Mouse (Mus musculus): ENCODE results near the gene Lhfpl2.

The Lhfpl2 gene

DNA sequence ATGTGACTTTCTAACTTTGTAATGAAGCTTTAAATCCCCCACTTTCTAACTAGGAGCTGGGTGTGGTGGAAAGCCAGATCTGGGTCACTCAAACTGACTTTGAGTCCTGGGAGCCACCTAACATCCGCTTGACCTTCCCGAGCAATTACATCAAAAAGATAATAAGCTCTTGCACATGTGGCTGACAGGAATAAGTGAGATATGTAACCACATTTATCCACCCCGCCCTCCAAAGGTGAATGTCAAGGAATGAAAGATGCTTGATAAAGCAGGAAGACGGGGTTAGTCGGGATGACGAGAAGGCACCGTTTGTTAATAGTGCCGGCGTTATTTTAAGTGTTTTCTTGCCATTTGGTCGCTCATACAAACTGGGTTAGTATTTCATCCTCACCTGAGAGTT lies 41.5 kb downstream of the Lhfpl2 start:
- DNase-seq = no peak

DNA sequence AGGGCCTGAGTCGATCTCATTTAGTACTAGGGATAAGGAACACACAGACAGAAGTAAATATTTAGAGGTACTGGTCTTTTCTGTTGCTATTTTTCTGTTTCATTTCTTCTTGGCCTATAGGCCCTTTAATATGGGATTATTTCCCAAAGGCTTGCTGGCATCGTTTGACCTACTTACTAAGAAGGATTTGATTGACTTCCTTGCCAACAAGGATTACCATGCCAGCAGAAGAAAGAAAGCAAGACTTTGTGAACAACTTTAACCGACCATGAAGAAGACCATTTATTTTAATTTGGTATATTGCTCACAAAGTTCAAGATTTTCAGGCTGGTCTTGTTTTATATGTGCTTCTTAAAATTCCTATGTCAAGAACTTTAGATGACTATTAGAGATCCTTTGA lies 42.8 kb downstream of the Lhfpl2 start:
- no peak for DNase-seq

DNA sequence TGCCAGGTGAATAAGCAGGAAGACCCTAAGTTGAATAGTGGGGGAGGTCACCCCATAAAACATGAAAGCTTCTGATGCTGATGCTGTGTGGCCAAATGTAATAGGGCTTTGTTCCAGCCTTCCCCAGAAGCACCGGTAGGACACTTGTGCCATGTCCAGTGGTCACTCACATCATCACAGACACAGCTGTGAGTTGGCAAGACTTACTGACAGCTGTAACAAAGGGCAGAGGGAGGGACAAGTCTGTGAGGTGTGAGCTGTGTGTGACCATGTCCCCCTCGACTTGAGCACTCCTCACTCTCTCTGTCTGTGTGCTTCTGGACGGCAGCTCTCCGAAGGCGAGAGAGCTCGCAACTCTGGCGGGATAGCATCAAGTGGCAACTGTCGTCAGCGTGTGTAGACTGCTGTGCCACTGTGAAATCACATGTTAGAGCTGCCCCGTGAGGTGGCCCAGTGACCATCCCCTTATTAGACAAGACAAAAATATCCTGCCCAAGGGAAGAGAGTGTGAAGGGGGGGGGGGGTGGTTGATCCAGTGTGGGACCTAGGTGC lies 43.5 kb downstream of the Lhfpl2 start:
- no peak for DNase-seq

DNA sequence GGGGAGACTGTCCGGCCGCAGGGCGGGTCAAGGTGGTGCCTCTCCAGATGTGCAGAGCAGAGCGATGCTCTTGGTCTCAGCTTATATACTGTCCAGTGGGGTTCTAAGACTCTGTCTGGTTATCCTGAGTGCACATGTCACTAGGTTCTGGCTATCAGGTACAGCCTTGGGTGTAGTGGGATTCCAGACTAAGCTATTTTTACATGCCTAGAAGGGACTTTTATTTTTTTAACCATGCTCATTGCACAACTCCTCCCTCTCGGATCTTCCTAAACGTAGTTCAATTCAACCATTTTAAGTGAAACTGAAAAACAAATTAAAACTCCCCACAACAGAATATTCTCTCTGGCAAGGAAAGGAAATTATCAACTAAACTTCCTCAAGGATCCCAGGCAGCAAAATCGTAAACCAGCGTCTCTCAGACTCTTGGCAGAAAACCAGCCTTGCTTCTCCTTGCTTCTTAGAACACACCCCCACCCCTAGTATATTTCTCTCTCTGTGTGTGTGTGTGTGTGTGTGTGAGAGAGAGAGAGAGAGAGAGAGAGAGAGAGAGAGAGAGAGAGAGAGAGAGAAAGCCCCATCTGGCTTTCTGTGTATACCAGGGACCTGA lies 47.4 kb downstream of the Lhfpl2 start:
- no peak for DNase-seq

DNA sequence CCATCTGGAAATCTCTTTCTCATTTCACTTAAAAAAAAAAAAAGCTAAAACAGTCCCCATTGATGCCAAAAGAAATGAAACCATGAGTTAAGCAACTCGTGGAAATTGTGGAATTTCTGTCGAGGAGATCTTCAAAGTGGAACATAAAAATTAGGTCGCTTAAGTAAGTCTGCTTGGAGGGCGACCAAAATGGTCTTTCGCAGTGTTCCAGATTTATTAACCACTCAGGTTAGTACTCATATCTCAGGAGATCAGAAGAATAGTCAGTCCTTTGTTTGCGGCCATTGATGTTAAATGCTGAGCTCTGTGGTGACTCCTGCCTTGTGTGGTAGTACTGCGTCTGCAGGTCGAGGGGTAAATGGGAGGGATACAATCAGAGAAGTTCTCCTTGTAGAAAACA lies 48.8 kb downstream of the Lhfpl2 start:
- no peak for DNase-seq

DNA sequence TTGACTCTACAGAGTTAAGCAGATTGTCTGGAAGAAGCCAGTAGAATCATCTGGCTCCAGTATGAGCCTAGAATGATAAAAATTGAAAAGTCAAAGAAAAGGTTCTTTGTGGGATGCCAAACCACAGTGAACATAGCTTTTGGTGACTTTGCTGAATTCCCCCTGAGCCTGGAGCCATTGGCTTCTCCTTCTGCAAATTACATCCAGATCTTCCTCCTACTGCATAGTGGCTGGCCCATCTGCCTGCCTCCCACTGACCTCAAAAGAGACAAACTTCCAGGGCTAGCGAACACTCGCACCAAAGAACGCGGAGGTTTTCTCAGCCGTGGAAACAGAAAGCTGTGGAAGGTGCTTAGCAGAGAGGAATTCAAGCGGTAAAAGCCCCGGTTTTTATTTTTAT lies 49.4 kb downstream of the Lhfpl2 start:
- DNase-seq = peak; percentile 27

DNA sequence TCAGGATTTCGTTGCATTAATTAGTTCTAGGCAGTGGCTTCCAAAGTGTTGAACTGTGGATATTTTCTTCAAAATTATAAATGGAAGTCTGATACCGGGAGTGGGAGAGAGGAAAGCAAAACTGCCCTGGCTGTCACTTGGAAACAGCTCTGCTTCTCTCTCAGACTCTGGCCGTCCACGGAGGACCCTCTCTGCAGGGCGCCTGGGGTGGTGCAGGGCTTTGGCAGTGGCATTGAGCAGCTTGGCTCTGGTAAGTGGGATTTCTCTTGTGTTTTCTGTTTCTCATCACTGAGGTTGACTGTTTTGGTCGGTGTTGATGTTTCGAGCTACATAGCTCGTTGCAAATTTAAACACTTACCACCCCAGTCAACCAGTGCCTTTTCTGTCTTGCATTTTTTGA lies 53.0 kb downstream of the Lhfpl2 start:
- no peak for DNase-seq

DNA sequence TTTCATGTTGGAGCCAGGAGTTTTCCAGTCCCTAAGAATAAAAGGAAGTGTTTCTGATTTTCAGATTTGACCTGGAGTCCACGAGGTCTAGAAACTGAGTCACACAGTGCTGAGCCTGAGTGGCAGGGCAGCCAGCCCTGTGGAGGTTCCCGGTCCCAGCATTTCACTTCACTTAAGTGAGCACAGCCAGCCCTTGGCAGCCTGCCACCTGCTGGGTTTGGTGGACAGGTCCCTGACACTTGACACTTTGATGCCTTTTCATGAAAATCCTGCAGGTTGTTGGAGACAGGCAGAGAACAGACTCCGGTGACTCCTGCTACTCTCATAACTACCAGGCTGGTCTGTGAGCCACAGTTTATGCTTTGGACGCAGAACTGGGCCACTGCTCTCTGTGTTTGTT lies 57.9 kb downstream of the Lhfpl2 start:
- peak; percentile 28 for DNase-seq

DNA sequence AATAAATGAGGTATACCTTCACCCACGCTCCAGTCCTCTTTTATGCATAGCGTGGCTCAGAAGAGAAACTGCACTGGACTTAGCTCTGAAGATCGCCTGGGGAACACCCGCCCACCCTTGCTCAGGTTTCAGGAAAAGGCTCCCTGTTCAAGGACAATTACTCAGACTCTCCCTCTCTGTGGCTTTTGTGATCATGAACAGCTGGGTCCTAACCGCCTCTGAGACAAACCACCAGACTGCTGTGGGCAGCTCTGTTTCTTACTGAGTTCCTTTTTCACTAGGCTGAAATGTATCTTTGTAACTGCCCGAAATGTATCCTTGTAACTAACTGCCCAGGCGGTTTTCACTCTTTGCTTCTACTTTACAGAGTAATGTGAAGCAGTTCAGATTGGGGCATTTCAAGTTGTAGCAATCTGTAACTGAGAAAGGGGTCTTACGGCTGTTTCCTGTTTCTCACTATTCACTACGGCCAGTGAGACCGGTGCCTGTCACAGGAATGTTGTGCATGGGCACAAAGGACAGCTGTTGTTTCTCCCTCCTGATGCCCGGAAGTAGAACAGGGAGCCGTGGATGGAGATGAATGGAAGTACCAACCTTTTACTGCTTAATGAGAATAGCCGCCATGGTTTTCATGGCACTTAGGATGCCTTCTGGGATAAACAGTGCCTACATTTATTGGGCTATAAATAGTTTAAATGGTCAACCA lies 59.3 kb downstream of the Lhfpl2 start:
- DNase-seq = peak; percentile 61

DNA sequence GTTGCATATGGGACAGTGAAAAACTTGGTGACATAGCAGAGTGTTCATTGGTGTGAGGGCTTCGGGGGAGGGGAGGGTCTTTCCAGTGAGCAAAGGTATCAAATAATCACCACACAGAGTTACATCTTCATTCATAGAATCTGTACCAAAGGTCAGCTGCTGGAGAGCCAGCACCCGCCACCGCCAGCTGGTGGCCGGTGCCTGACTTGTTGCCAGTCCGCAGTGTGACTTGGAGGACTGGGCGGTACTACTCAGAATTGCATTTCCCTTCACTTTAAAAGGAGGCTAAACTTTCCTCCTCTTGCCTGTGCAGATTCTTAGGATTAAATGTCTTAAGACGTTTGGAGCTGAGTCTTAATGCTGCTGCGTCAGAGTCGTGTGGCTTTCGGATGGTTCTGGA lies 59.9 kb downstream of the Lhfpl2 start:
- DNase-seq = no peak

DNA sequence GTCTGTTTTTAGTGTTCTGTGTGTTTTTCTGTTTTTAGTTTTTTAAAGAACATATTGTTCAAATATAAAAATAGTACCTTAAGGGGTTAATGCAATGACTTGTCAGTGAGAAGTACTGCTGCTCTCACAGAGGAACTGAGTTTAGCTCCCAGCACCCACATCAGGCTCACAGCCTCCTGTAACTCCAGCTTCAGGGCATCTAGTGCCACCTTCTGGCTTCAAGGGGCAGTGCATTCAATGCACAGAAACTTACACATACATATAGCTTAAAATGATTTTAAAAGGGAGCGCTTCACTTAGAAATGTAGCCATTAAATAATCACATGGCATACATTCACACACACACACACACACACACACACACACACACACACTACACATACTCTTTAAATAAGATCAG lies 60.5 kb downstream of the Lhfpl2 start:
- no peak for DNase-seq

DNA sequence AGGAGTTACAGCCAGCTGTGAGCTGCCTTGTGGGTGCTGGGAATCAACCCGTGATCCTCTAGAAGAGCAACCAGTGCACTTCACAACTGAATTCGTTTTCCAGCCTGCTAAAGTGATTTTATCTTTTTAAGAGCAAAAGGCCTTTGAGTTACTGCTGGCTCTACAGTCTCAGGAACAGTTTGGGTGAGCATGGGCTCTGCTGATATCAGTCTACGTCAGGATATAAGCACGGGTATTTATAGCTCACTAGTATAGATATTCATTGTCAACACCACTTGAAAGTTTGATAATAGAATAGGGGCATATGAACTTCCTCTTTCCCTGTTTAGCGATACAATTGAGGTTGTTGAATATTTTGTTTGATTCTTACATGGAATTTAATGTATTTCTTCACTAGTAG lies 61.7 kb downstream of the Lhfpl2 start:
- no peak for DNase-seq

DNA sequence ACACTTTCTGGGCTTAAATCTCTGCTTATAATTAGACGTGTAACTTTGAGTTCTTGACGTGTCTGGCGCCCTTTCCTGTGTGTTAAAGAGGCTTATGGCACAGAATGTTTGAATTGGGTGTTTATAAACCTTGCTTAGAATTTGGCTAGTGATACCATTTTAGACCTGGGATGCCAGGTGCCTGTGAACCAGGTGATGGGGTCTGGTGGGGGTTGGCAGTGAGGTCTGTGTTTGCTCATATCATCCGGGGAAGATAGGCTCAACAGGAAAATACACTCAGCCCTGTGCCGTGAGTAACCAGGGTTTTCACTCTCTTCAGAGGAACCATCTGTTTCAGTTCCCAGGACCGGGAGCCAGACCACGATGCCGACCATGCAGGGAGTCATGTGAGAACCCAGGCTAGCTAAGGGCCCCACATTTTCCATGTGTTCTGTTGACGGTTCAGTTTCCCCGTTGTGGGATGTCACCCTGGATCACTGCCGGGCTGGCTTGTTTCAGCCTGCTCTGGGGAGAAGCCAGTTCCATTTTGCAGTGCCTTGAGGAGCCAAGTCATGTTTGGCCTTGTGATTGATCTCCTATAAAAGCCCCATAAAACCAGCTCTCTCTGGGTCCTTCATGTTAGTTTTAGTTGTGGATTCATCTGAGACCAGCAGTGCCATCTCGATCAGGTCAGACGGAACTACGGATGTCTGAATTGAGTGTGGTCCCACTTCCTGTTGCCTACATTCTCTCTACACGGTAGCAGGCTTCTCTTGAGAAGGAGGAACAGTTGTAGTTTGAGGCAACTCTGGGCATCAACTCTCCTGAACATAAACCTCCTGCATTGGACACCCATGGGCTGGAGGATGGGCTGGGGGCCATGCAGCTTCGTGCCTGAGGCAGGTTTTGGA lies 65.4 kb downstream of the Lhfpl2 start:
- no peak for DNase-seq

DNA sequence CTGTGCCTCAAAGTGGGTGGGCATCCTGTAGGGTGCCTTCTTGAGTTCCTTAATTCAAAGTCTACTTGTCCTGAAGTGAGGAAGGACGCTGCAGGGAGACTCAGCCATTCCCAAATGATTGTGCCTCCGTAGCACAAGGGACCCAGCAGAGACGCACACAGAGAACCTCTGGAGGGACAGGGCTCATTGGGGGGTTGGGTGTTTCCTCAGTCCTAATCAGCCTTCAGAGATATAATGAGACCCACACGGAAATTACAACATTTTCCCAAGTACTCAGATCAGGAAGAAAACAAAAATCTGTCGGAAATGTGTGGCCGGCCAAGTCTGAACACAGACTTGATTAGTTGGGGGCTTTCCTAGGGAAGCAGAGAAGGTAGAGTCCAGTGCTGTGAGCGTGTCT lies 72.8 kb downstream of the Lhfpl2 start:
- DNase-seq = no peak

DNA sequence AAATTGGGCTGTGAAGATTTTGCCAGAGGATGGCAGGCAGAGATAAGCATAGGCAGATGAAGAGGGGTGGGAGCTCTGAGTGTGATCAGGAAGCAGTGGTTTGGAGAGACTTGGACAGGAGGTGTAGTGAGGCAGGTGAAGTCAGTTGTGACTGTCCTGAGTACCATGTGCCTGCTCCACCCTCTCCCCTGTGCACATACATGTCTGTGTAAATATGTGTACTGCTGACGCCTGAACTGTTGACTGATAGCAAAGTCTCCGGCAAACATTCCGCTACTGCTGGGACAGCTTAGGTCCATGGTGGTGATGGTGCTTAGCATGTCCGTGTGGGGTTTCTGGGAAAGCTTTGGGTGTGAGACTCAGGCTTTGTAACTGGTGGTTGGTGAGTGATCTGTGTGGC lies 73.5 kb downstream of the Lhfpl2 start:
- DNase-seq = no peak

DNA sequence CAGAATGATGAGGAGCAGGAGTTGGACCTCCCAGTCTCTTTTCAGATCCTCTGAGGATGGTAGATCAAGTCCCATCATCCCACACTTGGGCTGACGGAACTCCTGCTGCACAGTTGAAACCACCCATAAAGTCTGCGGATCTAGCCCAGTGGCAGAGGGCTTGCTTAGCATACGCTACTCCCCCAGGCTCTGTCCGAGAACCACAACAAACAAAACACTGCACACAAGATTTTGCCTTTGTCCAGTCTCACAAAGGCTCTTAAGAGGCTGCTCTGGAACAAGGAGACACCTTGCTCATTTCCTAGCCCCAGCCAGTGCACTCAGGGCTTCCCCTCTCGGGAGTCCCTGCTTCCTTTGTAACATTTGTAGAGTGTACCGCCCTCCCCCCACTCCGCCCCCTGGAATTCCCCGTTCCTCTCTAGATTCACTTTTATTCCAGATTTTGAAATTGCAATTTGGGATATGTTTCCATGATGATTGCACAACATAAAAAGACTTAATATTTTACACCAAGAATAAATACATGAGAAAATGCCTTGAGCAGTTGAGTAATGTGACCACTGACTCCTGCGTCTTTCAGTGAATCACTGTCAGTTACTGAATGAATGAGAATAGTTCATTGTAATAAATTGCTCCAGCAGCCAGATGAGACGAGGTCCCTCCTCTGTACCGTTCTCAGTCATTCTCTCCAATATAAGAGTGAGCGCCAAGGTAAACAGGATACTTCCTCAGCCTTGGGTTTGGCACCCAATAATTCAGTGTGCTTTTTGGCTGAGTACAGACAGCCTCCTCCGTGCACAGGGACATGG lies 74.8 kb downstream of the Lhfpl2 start:
- DNase-seq = no peak

DNA sequence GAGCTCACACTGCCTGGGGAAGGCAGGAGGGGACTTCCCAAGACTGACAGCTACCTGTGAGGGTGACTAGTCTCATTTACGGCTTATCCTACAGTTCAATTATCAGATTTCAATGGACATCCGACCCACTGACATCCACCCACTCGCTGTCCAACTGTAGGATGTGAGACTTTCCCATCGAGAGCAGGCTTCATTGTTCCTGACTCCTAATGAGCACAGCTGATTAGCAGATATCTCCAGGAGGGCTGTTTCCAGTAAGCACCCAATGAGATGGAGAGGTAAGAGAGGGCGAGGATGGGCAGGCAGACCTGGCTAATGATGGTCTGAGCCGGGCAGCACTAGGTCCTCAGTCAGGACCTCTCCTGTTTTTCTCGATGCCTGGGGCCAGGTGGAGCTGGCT lies 77.0 kb downstream of the Lhfpl2 start:
- DNase-seq = no peak

DNA sequence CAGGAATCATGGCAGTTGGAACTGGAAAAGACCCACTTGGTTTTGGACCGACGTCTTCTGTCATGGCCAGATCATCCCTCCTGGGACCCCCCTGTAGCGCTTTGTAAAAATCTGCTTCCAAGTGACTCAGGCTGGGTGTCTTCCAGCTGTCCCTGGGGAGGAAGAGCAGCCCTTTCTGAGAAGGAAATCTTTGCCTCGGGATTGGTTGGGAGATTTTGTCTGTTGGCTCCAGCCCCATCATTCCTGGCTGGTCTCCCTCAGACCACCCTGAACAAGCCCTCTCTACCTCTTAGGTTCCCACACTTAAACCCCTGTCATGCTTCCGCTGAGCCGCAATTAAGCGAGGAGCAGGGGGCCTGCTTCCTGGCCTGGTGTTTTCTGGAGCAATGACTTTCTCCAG lies 77.6 kb downstream of the Lhfpl2 start:
- no peak for DNase-seq

DNA sequence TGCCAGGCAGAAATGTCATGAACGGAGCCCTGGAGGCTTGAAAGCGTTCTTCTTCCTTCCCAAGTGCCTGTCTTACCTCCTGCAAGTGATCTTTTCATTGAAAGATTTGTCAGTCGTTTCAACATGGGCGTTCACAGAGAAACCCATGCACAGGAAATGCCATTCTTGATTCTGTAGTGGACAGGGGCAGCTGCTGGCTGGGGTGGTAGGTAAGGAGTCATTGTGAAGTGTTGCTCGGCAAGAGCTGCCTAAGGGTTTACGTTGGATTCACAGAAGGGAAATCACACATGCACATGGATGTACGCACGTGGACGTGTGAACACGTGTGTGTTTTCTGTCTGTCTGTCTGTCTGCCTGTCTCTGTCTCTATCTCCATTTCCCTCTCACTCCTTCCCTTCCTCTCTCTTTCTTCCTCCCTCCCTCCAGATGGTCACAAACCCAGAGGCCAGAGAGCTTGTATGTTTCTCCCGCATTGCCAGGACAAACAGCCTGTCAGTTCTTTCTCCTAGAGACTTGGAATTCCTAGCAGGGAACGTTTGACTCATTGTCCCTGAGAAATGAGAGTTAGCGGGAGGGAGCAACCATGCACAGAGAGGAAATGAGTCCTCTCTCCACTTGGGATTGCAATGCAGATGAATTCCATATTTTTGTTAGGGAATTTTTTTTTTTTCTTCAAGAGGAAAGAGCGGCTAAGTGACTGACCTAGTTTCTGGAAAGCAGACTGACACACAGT lies 82.3 kb downstream of the Lhfpl2 start:
- no peak for DNase-seq

DNA sequence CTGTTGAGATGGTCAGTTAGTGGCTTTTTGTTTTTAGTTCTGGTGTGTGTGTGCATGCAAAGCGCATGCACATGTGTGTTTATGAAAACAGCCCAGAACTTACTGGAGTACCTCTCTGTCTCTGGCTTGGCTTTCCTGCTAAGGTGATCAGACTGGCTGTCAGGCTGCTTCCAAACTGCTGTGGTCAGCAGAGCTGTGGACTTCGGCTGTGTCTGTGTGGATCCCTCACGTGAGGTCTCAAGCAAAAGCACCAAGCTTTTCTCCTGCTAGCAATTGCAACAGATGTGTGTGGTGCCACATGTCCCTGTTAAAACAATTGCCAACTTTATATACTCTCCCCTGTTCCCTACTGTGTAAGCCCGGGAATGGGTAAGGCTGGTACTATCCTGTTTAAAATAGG lies 82.8 kb downstream of the Lhfpl2 start:
- DNase-seq = no peak

DNA sequence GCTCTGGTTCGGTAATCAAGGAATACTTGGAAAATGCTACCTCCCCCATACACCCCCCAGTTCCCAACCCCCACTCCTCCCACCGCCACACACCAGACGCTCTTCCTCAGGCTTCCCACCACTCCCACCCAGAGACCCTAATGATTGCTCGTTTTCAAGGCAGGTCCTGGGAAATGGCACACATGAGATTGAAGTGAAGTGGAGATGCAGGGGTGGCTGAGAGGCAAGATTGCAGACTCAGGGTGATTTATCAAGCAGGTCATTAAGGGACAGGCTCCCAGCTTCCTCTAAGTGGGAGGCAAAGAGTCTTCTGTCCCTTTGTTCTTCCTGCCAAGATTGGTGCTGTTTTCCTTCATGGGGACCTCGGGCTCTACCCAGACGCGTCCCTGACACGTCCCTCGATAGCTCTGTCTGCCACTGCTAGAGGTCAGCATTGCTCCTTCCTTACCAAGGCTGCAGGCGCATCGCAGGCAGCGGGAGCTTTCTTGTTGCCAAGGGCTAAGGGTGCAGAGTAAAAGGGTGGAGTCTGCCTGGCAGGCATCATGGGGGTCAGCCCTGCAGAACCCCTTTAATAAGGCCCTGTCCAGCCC lies 85.6 kb downstream of the Lhfpl2 start:
- DNase-seq = no peak

DNA sequence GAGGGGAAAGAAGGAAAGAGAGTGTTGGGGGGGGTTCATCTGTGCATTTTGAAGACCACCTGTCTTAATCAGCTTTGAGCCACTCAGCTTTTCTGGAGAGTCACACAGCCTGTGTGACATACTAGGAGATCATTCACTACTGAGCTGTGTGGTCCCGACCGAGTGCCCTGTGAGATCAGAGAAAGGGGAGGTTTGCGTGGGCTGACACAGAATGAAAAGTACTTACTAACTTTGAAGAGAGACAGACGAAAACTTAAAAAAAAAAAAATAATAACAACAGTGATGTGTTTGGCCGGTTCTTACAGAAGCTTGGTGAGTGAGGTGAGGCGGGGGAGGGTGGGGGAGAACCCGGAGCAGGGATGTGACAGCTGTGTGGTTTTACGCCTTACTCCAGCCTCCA lies 86.9 kb downstream of the Lhfpl2 start:
- no peak for DNase-seq
